Mouse (Mus musculus): ENCODE results near the gene Mapkap1. TPM values are rescaled to one million over a fixed set of nuclear protein-coding genes. Genes with fewer than 3 reads are reported as not detected.

The Mapkap1 gene
- polyA plus RNA-seq, 1 experiment from 2014 or later = 94.3 TPM

DNA sequence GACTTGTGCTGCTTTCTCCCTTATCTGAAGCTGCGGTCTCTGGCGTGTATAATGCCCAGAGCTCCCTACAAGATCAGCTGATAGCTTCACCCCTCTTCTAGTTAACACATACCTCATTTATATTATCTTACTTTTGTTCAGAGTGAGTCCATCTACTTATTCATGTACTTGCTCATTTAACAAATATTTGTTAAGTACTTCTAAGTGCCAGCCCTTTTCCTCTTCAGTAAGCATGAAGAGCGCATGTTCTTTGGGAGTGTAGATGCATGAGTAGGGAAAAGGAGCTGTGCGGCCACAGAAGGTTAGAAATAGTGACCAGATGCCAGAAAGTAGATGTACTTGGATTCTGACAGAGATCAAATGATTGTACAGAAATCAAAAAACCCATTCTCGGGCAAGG lies 108.7 kb downstream of the Mapkap1 start:
- H3K4me1 ChIP-seq = no peaks in the 10 kb centered on the region
- 88% methylated on average over 5 of the region's 5 CpGs for WGBS
- H3K9me3 ChIP-seq (replicated peaks) = no peaks in the 10 kb centered on the region
- no peak overlapping the region for H3K27ac ChIP-seq (replicated peaks)
- no peak overlapping the region for H3K9ac ChIP-seq (replicated peaks)
- no peak for ATAC-seq (ENCODE audit: low FRiP score)
- H3K4me2 ChIP-seq = no peak overlapping the region
- no peaks in the 10 kb centered on the region for H3K36me3 ChIP-seq
- no peak overlapping the region for H3K4me3 ChIP-seq (replicated peaks)
- no peaks in the 10 kb centered on the region for H3K27me3 ChIP-seq (replicated peaks)

DNA sequence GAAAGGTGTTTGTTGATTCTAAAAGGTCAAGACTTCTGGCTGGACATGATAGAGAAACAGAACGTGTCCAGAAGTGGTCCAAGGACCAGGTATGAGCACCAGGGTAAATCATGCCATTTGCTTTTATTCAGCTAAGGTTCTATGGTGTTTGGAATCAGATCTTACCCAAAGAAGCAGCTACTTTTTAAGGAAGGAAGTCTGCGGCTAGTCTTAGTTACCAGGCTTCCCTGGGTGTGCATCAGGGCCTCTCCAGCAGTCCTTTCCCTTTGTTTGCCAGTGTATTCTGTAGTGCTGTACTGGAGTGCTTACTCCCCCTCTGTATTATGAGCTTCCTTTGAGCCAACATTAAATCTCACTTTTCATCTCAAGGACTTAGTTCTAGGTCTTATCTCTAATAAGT lies 111.5 kb downstream of the Mapkap1 start:
- H3K27me3 ChIP-seq (replicated peaks) = no peaks in the 10 kb centered on the region
- H3K4me3 ChIP-seq (replicated peaks) = no peak overlapping the region
- no peak for ATAC-seq (ENCODE audit: low FRiP score)
- H3K9me3 ChIP-seq (replicated peaks) = no peaks in the 10 kb centered on the region
- H3K9ac ChIP-seq (replicated peaks) = no peak overlapping the region
- no peak overlapping the region for H3K27ac ChIP-seq (replicated peaks)
- H3K4me1 ChIP-seq = no peaks in the 10 kb centered on the region
- H3K4me2 ChIP-seq = no peak overlapping the region
- no peaks in the 10 kb centered on the region for H3K36me3 ChIP-seq
- WGBS = 87% methylated on average over 2 of the region's 2 CpGs

DNA sequence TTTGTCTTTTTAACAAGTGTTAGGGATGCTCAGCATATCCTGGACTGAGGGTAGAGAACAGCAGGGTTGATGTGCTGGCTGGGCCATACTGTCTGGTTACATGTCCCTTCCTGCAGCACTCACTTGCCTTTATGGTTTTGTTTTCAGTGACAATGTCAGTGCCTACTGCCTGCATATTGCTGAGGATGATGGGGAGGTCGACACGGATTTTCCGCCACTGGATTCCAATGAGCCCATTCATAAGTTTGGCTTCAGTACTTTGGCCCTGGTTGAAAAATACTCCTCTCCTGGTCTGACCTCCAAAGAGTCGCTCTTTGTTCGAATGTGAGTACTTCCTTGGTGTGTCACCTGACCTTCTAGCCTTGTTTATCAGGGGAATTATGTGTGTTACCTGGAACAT lies 112.0 kb downstream of the Mapkap1 start:
- Histone ChIP-seq H3K9me3 (replicated peaks) (no peaks in the 10 kb centered on the region), H3K4me1 (no peaks in the 10 kb centered on the region), H3K27me3 (replicated peaks) (no peaks in the 10 kb centered on the region), H3K9ac (replicated peaks) (no peak overlapping the region), H3K36me3 (no peaks in the 10 kb centered on the region), H3K4me3 (replicated peaks) (no peak overlapping the region), H3K4me2 (no peak overlapping the region), H3K27ac (replicated peaks) (no peak overlapping the region)
- ATAC-seq (ENCODE audit: low FRiP score) = no peak
- WGBS = 91% methylated on average over 5 of the region's 5 CpGs

DNA sequence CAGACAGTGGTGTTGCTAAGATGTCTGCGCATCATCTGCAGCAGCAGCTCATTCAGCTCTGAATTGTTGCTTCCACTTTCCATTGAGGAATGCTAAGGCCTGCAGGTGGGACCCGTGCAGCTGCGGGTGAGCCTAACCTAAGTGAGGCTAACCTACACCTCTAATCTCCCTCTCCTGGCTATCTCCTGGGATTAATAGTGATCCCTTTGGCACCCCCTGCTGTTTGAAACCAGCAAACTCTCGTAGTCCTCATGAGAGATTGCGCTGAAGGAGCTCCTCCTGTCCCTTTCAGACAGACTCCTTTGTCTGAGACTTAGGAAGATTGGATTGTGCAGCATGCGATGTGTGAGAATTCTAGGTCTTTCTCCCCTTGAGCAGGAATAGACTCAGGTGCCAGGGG lies 113.0 kb downstream of the Mapkap1 start:
- no peak overlapping the region for H3K4me2 ChIP-seq
- no peaks in the 10 kb centered on the region for H3K4me1 ChIP-seq
- ATAC-seq (ENCODE audit: low FRiP score) = no peak
- H3K27me3 ChIP-seq (replicated peaks) = no peaks in the 10 kb centered on the region
- H3K4me3 ChIP-seq (replicated peaks) = no peak overlapping the region
- H3K9ac ChIP-seq (replicated peaks) = no peak overlapping the region
- H3K9me3 ChIP-seq (replicated peaks) = no peaks in the 10 kb centered on the region
- no peak overlapping the region for H3K27ac ChIP-seq (replicated peaks)
- H3K36me3 ChIP-seq = no peaks in the 10 kb centered on the region
- WGBS = 52% methylated on average over 6 of the region's 6 CpGs

DNA sequence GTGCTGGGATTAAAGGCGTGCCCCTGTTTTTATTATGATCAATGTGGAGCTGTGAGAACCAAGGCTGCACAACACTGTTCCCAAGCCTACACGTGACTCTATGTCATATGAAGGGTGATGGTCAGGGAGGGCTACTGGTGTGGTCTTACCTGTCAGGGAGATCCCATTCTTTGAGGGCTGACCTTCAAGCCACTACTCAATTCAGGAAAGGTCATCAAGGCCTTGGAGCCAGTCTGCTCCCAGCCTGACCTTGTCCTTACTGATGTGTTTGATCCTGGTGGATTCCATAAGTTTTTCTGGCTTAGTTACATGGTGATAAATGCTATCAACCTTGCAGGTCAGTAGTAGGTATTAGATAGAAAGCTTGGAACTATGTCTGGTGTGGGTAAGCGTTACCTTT lies 114.8 kb downstream of the Mapkap1 start:
- H3K27ac ChIP-seq (replicated peaks) = no peak overlapping the region
- H3K4me3 ChIP-seq (replicated peaks) = no peak overlapping the region
- peaks cover 2% of the 10 kb centered on the region; the same call in 1 of the 2 replicates for H3K4me1 ChIP-seq
- no peaks in the 10 kb centered on the region for H3K27me3 ChIP-seq (replicated peaks)
- no peaks in the 10 kb centered on the region for H3K9me3 ChIP-seq (replicated peaks)
- H3K9ac ChIP-seq (replicated peaks) = no peak overlapping the region
- H3K4me2 ChIP-seq = no peak overlapping the region
- no peaks in the 10 kb centered on the region for H3K36me3 ChIP-seq
- WGBS = 98% methylated on average over 3 of the region's 3 CpGs
- ATAC-seq (ENCODE audit: low FRiP score) = no peak

DNA sequence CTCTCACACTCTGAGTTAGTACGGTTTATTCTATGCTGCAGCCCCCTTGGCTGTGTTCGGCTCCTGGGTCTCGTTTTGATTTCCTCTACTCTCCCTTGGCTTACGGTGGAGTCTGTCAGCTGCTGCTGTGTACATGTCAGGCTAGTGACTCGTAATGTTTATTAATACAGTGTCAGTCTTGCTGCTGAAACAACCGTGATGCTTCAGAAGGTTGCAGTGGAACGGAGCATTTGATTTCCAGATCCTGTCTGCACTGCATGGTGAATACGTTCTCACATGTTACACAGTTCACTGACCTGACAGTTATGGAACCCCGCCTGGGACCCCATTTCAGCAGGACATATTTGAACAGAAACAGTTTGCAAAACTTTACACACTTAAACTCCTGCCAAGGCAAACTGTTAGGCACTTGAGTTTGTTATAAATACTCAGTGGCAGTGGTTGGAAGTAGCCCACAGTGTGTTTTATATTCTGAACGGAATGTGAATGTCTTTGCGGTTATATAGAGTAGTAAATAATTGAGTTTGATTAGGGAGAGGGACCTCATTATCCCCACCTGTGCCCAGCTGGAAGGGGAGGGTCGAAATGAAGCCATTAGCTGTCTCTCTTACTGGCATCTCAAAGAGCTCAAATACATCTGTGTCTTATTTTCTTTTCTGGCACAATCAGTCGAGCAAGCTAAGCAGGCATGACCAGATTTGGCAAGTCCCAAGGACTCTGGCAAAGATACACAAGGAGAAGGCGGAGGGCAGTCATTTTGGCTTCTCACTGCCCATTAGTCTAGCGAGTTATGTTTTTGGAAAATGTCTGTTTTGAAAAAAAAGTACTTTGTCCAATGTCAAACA lies 120.2 kb downstream of the Mapkap1 start:
- no peaks in the 10 kb centered on the region for H3K9me3 ChIP-seq (replicated peaks)
- WGBS = 36% methylated on average over 15 of the region's 15 CpGs
- no peaks in the 10 kb centered on the region for H3K36me3 ChIP-seq
- ATAC-seq (ENCODE audit: low FRiP score) = no peak
- peaks cover 35% of the 10 kb centered on the region for H3K4me1 ChIP-seq
- H3K27ac ChIP-seq (replicated peaks) = no peak overlapping the region
- no peaks in the 10 kb centered on the region for H3K27me3 ChIP-seq (replicated peaks)
- H3K4me2 ChIP-seq = no peak overlapping the region
- H3K4me3 ChIP-seq (replicated peaks) = no peak overlapping the region
- no peak overlapping the region for H3K9ac ChIP-seq (replicated peaks)

DNA sequence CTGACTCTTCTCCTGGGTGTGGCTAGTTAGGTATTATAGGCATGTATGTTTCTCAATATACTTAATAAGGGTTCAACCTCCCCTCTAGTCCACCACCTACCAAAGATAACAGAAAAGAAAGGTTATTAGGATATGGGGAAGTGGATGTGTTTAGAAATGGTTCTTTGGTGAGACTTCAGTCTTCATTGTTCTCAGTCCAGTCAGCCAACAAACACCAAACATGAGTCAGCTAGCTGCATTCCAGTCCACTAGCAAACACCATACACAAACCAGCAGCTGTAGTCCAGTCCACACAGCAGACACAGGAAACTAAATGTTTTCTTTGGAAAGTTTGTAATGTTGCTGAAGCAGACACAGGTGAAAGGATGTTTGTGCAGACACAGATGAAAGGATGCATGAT lies 121.9 kb downstream of the Mapkap1 start:
- no peak overlapping the region for H3K27ac ChIP-seq (replicated peaks)
- ATAC-seq (ENCODE audit: low FRiP score) = no peak
- no peaks in the 10 kb centered on the region for H3K27me3 ChIP-seq (replicated peaks)
- no peaks in the 10 kb centered on the region for H3K36me3 ChIP-seq
- no peak overlapping the region for H3K4me2 ChIP-seq
- H3K4me3 ChIP-seq (replicated peaks) = no peak overlapping the region
- H3K9me3 ChIP-seq (replicated peaks) = no peaks in the 10 kb centered on the region
- H3K9ac ChIP-seq (replicated peaks) = no peak overlapping the region
- H3K4me1 ChIP-seq = peaks cover 45% of the 10 kb centered on the region

DNA sequence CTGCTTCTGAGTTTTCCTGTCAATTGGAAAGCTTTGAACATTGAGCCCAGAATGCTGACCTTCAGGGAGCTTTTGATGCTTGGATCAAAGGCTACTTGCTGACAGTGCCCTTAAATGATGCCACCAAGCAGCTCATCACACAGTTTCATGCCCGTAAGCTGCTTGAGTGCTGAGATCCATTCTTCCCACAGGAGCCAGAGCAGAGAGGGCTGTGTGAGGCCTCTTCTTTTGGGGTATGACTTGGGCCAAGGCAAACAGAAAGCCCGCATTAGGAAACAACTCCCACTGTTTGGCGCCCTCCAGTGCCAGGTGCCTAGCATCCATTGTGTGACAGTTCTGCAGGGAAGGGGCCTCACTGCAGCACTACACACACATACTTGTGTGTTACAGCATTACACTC lies 123.5 kb downstream of the Mapkap1 start:
- H3K36me3 ChIP-seq = no peaks in the 10 kb centered on the region

DNA sequence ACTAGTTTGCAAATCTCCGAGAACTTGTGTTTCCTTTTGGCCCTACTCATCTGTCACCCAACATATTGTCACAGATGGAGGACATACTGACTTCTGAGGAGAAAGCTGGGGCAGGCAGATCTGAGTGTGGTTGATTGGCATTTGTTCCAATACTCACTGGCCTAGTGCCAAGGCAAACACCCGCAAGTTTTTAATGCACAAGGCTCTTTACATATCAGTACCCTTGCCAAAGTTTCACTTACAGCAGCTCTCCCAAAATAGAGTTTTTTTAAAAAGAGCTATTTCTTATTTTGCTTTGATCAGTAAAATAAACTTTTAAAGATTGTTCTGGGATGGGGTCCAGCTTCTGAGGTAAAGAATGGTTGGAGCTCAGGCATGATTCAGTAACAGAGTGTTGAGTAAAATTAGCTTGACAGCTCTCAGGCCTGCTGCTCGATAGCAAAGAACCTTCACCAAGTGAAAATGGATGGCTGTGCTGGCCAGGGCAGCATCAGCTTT lies 125.3 kb downstream of the Mapkap1 start:
- Histone ChIP-seq H3K9ac (replicated peaks) (no peak overlapping the region), H3K4me3 (replicated peaks) (no peak overlapping the region), H3K27me3 (replicated peaks) (no peaks in the 10 kb centered on the region), H3K36me3 (no peaks in the 10 kb centered on the region), H3K27ac (replicated peaks) (peak overlapping the region; percentile 1; the same call in 1 of the 2 replicates), H3K4me1 (peaks cover 53% of the 10 kb centered on the region), H3K9me3 (replicated peaks) (no peaks in the 10 kb centered on the region), H3K4me2 (no peak overlapping the region)
- 49% methylated on average over 3 of the region's 3 CpGs for WGBS
- no peak for ATAC-seq (ENCODE audit: low FRiP score)

More for the DNA sequence above, 123.5 kb downstream of the Mapkap1 start:
- Histone ChIP-seq H3K4me2 (no peak overlapping the region), H3K4me3 (replicated peaks) (no peak overlapping the region), H3K9me3 (replicated peaks) (no peaks in the 10 kb centered on the region), H3K27ac (replicated peaks) (no peak overlapping the region), H3K4me1 (peaks cover 53% of the 10 kb centered on the region), H3K27me3 (replicated peaks) (no peaks in the 10 kb centered on the region), H3K9ac (replicated peaks) (no peak overlapping the region)
- WGBS = 40% methylated on average over 3 of the region's 3 CpGs
- ATAC-seq (ENCODE audit: low FRiP score) = no peak

DNA sequence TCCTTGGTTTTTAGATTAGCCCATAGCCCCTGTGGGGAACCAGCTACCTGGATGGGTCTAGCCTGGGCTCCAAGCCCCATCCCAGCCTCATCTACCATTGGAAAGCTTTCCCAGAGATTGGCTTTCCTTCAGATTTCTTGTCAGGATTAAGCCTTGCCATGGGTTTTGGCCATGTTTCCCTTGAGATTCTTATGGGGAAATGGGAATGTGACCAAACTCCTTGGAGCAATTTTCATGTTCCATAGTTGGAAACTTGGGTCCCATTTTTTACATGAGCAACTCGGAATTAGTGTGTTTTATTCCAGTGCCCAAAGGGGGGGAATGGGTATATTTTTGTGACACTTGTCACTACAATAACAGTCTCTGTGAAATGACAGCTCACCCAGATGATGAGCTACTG lies 125.8 kb downstream of the Mapkap1 start:
- Histone ChIP-seq H3K4me3 (replicated peaks) (no peak overlapping the region), H3K27ac (replicated peaks) (0 out of 2 replicates have a peak overlapping the region, but pooled peaks have one; percentile 1), H3K9ac (replicated peaks) (no peak overlapping the region), H3K27me3 (replicated peaks) (no peaks in the 10 kb centered on the region), H3K4me1 (peaks cover 48% of the 10 kb centered on the region), H3K36me3 (no peaks in the 10 kb centered on the region), H3K9me3 (replicated peaks) (no peaks in the 10 kb centered on the region), H3K4me2 (no peak overlapping the region)
- no peak for ATAC-seq (ENCODE audit: low FRiP score)
- WGBS = 84% methylated on average over 1 of the region's 1 CpGs

DNA sequence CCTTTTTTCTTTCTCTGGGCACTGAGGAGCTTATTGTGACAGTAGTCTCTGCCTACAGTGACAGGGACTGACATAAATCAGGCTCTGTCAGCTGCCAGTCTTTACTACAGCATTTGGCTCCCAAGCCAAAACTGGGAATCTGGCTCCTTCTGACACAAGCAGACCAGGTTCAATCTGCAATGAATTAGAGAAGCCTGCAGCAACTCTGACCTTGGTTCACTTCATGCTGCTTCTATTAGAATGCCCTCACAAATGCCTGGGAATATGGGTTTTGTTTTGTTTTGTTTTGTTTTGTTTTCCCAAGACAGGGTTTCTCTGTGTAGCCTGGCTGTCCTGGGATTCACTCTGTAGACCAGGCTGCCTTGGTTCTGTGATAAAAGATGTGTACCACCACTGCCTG lies 126.7 kb downstream of the Mapkap1 start:
- H3K9me3 ChIP-seq (replicated peaks) = no peaks in the 10 kb centered on the region
- peaks cover 45% of the 10 kb centered on the region for H3K4me1 ChIP-seq
- no peak overlapping the region for H3K27ac ChIP-seq (replicated peaks)
- H3K4me2 ChIP-seq = no peak overlapping the region
- no peak overlapping the region for H3K9ac ChIP-seq (replicated peaks)
- no peak for ATAC-seq (ENCODE audit: low FRiP score)
- H3K36me3 ChIP-seq = no peaks in the 10 kb centered on the region
- no peaks in the 10 kb centered on the region for H3K27me3 ChIP-seq (replicated peaks)
- no peak overlapping the region for H3K4me3 ChIP-seq (replicated peaks)

DNA sequence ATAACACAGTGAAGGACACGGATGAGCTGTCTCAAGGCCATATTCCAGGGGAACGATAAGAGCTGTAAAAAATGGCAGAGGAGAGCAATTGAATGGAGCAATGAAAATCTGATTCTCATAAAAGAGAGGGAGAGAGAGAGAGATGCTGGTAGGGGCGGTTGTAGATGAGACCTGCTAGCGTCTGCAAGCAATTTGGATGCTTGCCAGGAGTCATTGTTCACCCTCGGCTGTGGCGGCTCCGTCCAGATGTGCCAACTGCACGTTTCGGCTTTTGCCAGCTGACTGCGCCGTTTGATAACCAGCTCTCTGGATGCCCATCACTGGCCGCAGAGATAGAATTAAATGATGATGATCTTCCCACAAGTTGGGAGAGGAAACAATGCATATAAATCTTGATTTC lies 128.4 kb downstream of the Mapkap1 start:
- no peaks in the 10 kb centered on the region for H3K36me3 ChIP-seq
- no peaks in the 10 kb centered on the region for H3K27me3 ChIP-seq (replicated peaks)
- peak overlapping the region; percentile 52; the same call in 1 of the 2 replicates for H3K27ac ChIP-seq (replicated peaks)
- WGBS = 11% methylated on average over 12 of the region's 12 CpGs
- peak overlapping the region; percentile 38 for H3K4me2 ChIP-seq
- H3K4me1 ChIP-seq = peaks cover 54% of the 10 kb centered on the region
- no peaks in the 10 kb centered on the region for H3K9me3 ChIP-seq (replicated peaks)
- H3K4me3 ChIP-seq (replicated peaks) = no peak overlapping the region
- peak; percentile 85 for ATAC-seq (ENCODE audit: low FRiP score)
- H3K9ac ChIP-seq (replicated peaks) = no peak overlapping the region
